Mouse (Mus musculus) layer of hippocampus, postnatal 36 days (tissue): Measurements from ENCODE around the gene Nup98. TPM values are rescaled to one million over a fixed set of nuclear protein-coding genes. Genes with fewer than 3 reads are reported as not detected.

Experiments
- DNase-seq, 2 experiments: peaks; one replicate each; pipeline ENCODE4 v3.0.0; 2022
- total RNA-seq, 2 experiments: library from RNA; stranded (reverse); gene quantifications; 2 replicates each; pipeline ENCODE4 v1.2.3; 2021

The Nup98 gene
- total RNA-seq, 2 experiments from 2014 or later, result 38.8 to 44.9 TPM

DNA sequence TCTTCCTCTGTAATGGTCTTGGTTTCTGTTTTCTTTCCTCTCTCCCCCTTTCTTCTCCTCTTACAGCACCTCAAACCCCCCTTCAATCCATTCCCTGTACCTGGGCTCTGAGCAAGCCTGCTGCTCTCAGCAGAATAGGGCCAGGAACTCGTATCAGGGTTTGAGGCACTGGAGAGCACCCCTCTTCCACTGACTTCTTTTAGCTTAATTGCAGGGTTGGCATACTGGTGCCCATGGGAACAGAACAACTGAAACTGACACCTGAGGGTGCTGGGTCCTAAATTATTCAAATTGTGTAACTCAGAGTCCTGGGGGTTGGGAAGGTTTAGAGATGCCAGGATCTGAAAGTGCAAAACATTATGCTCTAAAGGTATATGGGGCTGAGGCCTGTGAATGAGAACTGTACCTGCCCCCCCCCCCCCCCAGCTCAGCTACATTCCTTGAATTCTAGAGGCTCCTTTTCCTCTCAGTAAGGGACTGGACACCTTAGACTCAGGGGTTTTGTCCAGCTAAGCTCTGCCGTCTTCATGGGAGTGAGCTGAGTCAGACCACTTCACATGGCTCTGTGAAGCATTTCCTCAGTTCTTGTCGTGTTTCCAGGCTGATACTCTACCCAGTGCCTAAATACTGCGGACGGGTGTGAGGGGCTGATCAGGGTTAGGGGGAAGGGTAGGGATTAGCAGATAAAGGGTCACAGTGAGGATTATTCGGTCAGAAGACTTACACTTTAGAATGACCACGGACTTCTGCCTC, 93.2 kb downstream of the Nup98 start, which contains the start of gene Chrna10:
TSS of gene Chrna10 (minus strand) at position 250 of the 753 bp plus-strand sequence.
- no peak for DNase-seq

GRCm38 (mm10) chr7:102113151-102113729, 96.7 kb downstream of the Nup98 start:
- no peak for DNase-seq

DNA sequence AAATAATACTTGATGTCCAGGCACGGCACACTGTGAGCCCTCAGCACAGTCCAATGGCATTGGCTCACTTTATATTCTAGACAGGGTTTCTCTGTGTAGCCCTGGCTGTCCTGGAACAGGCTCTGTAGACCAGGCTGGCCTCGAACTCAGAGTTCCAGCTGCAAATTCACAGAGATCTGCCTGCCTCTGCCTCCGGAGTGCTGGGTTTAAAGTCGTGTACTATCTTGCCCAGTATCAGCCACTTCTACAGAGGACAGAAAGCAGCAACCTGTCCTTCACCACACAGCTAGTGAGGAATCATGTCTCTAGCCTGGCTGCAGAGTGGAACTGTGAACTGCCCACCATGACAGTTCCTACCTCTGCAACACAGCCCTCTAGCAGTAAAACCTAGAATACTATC, 100.2 kb downstream of the Nup98 start:
- no peak for DNase-seq

- DNase-seq, result no peak
These were observed 100.8 kb downstream of the Nup98 start, which contains the start of gene Art5 for GRCm38 (mm10) chr7:102109171-102109570. TSS of gene Art5 (minus strand) at chr7:102109489.

DNA sequence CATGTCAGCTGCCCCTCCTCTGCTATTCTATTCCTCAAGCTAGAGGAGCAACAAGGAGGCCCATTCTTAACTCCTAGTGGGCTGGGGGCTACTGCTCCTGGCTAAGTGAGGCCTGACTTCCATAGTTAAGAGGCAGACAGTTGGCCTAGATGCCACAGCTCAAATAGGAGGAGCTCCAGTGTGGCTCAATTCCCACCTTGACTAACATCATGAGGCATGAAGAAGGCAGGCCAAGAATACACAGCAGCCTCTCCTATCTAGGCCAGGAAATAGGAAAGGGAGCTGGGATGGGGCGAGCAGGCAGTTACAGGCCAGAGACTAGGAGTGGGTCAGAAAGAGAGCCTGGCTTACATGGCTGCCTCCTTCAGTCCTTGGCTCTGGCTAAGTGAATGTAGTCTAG, 101.8 kb downstream of the Nup98 start:
- DNase-seq, result no peak

DNA sequence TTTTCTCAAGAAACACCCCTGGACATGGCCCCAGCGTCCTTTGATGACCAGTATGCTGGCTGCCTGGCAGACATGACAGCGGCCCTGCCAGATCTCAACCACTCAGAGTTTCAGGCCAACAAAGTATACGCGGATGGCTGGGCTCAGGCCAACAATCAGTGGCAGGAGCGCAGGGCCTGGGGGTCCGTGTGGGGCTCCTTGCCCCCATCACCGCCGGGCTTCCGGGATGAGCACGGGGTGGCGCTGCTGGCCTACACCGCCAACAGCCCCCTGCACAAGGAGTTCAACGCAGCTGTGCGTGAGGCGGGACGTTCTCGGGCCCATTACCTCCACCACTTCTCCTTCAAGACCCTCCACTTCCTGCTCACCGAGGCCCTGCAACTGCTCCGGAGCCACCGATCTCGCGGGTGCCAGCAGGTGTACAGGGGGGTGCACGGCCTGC, 103.3 kb downstream of the Nup98 start:
- no peak for DNase-seq

DNA sequence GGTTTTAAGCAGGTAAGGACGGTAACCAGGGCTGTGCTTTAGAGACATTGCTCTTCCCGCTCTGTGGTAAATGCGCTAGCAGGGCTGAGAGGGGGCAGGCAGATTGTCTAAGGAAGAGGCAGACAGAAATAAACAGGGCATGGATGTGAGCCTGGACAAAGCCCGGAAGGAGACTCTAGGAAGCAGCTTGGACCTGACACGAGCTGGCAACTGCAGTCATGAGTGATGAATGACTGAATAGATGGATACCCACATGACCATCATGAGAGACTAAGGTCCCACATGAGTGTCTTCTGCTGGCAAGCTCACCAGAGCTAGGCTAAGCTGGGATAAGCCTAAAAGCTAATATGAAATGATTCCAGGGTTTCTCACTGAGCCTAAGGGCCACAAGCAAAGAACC, 105.8 kb downstream of the Nup98 start:
- DNase-seq, result no peak

- no peak for DNase-seq
These were observed 106.4 kb downstream of the Nup98 start for GRCm38 (mm10) chr7:102103555-102103954.

GRCm38 (mm10) chr7:102102696-102103095, 107.3 kb downstream of the Nup98 start:
- DNase-seq, result no peak

DNA sequence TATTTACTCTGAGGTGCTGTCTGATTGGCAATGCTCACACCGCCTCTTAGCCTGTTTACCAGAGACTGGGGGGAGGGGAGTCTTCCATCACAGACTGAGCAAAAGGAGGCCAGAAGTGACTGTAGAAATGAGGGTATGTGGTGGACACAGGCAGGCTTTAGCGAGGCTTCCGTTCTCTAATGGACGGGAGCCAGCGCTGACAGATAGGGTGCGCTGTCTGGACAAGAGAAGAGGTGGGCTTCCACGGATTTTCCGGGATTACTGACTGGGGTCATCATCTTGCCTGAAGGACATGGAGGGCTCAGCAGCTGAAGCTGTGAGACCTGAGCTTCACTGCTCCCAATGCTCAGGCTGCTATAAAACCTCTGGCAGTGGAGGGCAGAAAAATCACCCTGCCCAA, 107.7 kb downstream of the Nup98 start:
- DNase-seq, result no peak

DNA sequence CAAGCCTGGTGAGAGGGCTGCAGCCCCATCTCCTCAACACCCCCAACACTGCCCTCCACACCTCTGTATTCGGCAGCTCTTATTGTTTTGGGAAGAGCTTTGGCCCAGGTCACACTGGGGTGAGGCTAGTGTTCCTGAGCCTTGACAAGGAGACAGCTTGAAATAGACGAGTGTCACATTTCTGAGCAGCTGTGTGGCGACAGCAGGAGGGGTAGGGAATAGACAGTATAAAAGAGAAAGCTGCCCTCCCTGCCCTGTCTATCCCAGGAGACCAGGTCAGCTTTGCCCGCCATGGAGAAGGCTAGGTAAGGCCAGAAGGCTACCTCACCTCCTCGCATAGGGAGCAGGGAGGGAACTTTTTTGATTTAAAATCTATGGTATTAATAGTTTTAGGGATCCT, 108.5 kb downstream of the Nup98 start, which contains the start of gene Art1:
TSS of gene Art1 (plus strand) at position 257 of the 400 bp plus-strand sequence.
- no peak for DNase-seq

- no peak for DNase-seq
These were observed 109.1 kb downstream of the Nup98 start for GRCm38 (mm10) chr7:102100868-102101267.

DNA sequence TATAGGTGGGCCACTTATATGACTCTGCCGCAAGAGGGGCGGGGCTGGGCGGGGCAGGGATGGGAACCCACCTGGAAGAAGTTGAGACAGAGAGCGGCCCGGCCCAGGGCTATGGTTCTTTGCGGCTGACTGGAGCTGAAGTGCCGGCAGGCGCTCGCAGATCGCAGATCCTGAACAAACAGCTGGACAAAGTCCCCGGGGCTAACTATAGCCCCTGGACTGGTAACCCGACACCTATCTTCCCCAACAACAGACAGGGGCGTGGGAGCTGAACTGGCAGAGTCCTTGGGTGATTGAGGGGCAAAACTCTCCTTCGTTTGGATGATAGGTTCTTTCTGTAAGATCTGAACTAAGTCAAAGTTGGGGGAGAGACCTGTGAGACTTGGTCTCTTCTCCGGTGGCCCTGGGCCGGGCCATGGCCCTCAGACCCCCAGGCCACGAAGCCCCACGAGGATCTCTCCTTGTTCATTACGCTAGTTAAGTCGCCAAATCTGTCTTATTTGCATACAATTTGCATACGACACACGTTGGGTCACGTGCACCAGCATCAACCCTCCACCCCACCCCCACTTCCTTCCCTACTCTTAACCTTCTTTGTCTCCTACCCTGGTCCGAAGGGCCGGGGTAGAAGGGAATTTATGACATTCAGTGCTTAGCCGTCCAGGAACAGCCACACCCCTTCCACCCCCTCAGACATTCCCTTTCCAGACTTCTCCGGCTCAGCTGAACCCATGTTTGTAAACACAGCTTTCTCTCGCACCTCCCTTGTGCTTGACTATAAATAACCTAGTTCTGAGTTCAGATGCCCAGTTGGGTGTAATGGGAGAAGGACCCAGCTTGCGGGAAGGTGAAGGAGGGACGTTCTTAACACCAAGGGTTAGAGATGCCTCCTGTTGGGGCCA, 110.0 kb downstream of the Nup98 start:
- DNase-seq, result no peak

DNA sequence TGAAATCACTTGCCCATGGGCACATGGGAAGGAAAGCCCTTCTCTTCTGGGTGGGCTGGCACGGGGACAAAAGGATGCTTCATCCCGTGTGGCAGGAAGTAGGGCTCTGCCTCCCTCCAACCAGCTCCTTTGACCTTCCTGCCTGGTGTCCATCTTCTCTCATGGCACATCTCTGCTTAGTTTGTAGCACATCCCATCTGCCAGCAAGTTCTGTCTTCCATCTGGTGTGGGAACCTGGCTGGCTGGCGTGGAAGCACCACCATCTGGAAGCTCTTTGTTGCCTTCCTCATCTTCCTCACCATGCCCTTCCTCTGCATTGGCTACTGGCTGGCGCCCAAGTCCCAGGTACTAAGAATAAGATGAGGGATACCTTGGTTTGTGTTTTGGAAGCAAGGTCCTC, 122.6 kb downstream of the Nup98 start:
- no peak for DNase-seq

GRCm38 (mm10) chr7:102084041-102084696, 125.8 kb downstream of the Nup98 start:
- no peak for DNase-seq

- no peak for DNase-seq
These were observed 127.2 kb downstream of the Nup98 start, which contains the start of gene Trpc2 for GRCm38 (mm10) chr7:102082816-102083215. TSS of gene Trpc2 (plus strand) at chr7:102083116.

- no peak for DNase-seq
These were observed 128.2 kb downstream of the Nup98 start for GRCm38 (mm10) chr7:102081784-102082183.

- DNase-seq, result no peak
These were observed 129.7 kb downstream of the Nup98 start for GRCm38 (mm10) chr7:102080311-102080710.

DNA sequence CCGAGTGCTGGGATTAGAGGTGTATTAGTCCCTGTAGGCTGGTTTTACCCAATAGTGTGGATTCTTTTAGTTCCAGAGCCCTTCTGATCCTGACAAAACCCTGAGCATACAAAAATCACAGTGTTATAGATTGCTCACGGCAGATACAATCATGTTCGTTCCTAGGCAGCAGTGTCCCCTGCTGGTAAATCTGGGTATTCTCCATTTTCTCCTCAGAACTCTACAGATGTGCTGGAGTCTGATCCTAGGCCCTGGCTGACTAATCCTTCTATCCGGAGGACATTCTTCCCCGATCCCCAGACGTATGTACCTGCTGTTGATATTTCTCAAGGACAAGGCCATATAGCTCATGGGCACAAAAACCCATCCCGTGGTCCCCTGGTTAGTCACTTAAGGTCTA, 131.5 kb downstream of the Nup98 start:
- DNase-seq, result no peak

DNA sequence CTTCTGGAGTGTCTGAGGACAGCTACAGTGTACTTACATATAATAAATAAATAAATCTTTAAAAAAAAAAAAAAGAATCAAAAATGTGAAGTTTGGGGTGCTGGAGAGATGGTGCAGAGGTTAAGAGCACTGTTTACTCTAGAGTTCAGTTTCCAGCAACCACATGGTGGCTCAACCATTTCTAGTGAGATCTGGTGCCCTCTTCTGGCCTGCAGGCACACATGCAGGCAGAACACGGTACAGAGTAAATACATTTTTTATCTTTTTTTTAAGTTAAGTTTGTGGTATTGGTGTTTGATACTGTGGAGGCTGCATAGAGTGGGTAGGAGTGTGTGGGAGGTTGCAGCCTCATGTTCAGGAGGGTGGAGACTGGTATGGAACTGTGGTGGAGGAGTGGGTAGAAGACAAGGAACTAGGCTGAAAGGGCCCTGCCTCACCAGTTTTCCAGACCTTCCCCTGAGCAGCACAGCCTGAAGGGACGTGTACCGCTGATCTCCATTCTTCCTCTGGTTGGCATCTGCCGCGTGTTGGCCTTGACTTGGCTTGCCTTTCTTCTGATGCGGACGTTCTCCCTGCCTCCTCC, 133.2 kb downstream of the Nup98 start:
- no peak for DNase-seq
